Mouse (Mus musculus): Measurements from ENCODE around the gene Cyp4f17. TPM values are rescaled to one million over a fixed set of nuclear protein-coding genes. Genes with fewer than 3 reads are reported as not detected.
"Not testable (repeated sequence)": the region's sequence is repeated elsewhere in the genome, so short reads cannot be mapped to it uniquely, and the experiment has no call there.

Gene Cyp4f17
- polyA plus RNA-seq, 1 experiment from 2014 or later, result 4.8 TPM

DNA sequence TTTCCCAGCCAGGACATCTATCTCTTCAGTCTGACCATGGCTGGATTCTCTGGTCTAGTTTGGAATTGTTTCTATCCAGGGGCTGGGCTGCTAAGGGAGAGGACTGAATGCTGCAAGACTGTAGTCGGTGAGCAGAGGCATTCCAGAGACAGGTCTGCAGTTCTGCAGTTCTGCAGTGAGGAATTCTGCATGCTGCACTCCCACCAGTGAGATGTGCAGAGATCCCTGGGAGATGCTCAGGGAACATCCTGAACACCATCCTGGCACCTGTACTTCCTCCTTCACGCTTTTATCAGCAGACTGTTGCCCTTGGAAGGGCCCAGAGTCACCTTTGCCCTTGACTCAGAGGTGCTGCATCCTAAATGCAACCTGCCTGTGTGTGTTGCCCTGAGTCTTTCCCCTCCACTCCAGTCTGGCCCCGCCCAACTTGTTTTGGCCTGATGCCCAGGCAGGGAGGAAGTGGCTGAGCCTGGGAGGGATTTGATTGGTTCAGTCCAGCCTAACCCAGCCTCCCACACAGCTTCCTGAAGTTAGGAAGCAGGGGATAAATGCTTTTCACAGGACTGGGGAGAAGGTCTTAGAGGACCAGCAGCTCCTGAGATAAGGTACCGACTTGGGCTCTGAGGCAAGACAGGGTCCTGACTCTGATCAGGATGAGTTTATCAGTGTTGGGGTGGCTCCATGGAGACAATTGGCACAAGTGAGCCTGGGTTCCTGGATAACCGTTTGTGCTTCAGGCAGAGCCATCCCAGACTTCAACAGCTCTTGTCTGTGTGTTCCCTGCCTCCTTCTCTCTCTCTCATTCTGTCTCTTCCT lies 30.4 kb downstream of the Cyp4f17 start, which contains the start of gene Cyp4f16:
TSS of gene Cyp4f16 (plus strand) at position 508 of the 816 bp plus-strand sequence.
- not testable (repeated sequence) for H3K9me3 ChIP-seq (ENCODE audit: control insufficient read depth, low read length); H3K27me3 ChIP-seq (ENCODE audit: control insufficient read depth, insufficient read depth, low read length); H3K4me1 ChIP-seq (ENCODE audit: control insufficient read depth, insufficient read depth, low read length); H3K36me3 ChIP-seq (ENCODE audit: control insufficient read depth, insufficient read depth, low read length); H3K27ac ChIP-seq (ENCODE audit: low read depth, low read length)
- ATAC-seq (ENCODE audit: low FRiP score) (peak; percentile 83), DNase-seq (ENCODE audit: low spot score, missing footprints) (peak; percentile 89)
- 10% methylated on average over 5 of the region's 5 CpGs for WGBS
- Histone ChIP-seq H3K9ac (ENCODE audit: low read length) (peak within 1 kb of the TSS; percentile 57), H3K4me3 (ENCODE audit: low read depth, low read length) (peak within 1 kb of the TSS; percentile 20; the same call in 1 of the 2 replicates), H3K4me2 (peak within 1 kb of the TSS; percentile 27)

GRCm38 (mm10) chr17:32536867-32537250 lies 31.0 kb downstream of the Cyp4f17 start:
- DNase-seq (ENCODE audit: low spot score, missing footprints) (no peak), ATAC-seq (ENCODE audit: low FRiP score) (no peak)
- Histone ChIP-seq H3K9me3 (ENCODE audit: control insufficient read depth, low read length) (no peaks in the 10 kb centered on the region), H3K9ac (ENCODE audit: low read length) (peak overlapping the region; percentile 57; the same call in 1 of the 2 replicates), H3K36me3 (ENCODE audit: control insufficient read depth, insufficient read depth, low read length) (no peaks in the 10 kb centered on the region), H3K4me3 (ENCODE audit: low read depth, low read length) (peak overlapping the region; percentile 20; the same call in 1 of the 2 replicates), H3K4me2 (peak overlapping the region; percentile 27), H3K27ac (ENCODE audit: low read depth, low read length) (no peak overlapping the region), H3K27me3 (ENCODE audit: control insufficient read depth, insufficient read depth, low read length) (no peaks in the 10 kb centered on the region), H3K4me1 (ENCODE audit: control insufficient read depth, insufficient read depth, low read length) (no peaks in the 10 kb centered on the region)
- WGBS, result 66% methylated on average over 5 of the region's 5 CpGs

- not testable (repeated sequence) for H3K4me3 ChIP-seq (ENCODE audit: low read depth, low read length); H3K27me3 ChIP-seq (ENCODE audit: control insufficient read depth, insufficient read depth, low read length); H3K36me3 ChIP-seq (ENCODE audit: control insufficient read depth, insufficient read depth, low read length); H3K9ac ChIP-seq (ENCODE audit: low read length); DNase-seq (ENCODE audit: low spot score, missing footprints); H3K4me2 ChIP-seq; H3K9me3 ChIP-seq (ENCODE audit: control insufficient read depth, low read length); ATAC-seq (ENCODE audit: low FRiP score); H3K4me1 ChIP-seq (ENCODE audit: control insufficient read depth, insufficient read depth, low read length); H3K27ac ChIP-seq (ENCODE audit: low read depth, low read length)
- WGBS, result 96% methylated on average over 5 of the region's 5 CpGs
Observed at GRCm38 (mm10) chr17:32544792-32545191, 38.9 kb downstream of the Cyp4f17 start.

GRCm38 (mm10) chr17:32550377-32550776 lies 44.5 kb downstream of the Cyp4f17 start:
- peak overlapping the region; percentile 46; the same call in 1 of the 2 replicates for H3K9ac ChIP-seq (ENCODE audit: low read length)
- not testable (repeated sequence) for H3K9me3 ChIP-seq (ENCODE audit: control insufficient read depth, low read length); H3K36me3 ChIP-seq (ENCODE audit: control insufficient read depth, insufficient read depth, low read length); H3K27me3 ChIP-seq (ENCODE audit: control insufficient read depth, insufficient read depth, low read length); H3K4me1 ChIP-seq (ENCODE audit: control insufficient read depth, insufficient read depth, low read length); H3K27ac ChIP-seq (ENCODE audit: low read depth, low read length); DNase-seq (ENCODE audit: low spot score, missing footprints)
- H3K4me2 ChIP-seq, result peak overlapping the region; percentile 56
- peak overlapping the region; percentile 22 for H3K4me3 ChIP-seq (ENCODE audit: low read depth, low read length)
- WGBS, result 90% methylated on average over 3 of the region's 3 CpGs
- peak; percentile 31; the same call in 1 of the 2 replicates for ATAC-seq (ENCODE audit: low FRiP score)

- DNase-seq (ENCODE audit: low spot score, missing footprints) (peak; percentile 99), ATAC-seq (ENCODE audit: low FRiP score) (peak; percentile 94)
- WGBS, result 11% methylated on average over 20 of the region's 20 CpGs
- peak overlapping the region; percentile 56 for H3K4me2 ChIP-seq
- H3K4me1 ChIP-seq (ENCODE audit: control insufficient read depth, insufficient read depth, low read length), result no peaks in the 10 kb centered on the region
- peak overlapping the region; percentile 46; the same call in 1 of the 2 replicates for H3K9ac ChIP-seq (ENCODE audit: low read length)
- H3K4me3 ChIP-seq (ENCODE audit: low read depth, low read length), result peak overlapping the region; percentile 22
- no peak overlapping the region for H3K27ac ChIP-seq (ENCODE audit: low read depth, low read length)
- H3K36me3 ChIP-seq (ENCODE audit: control insufficient read depth, insufficient read depth, low read length), result no peaks in the 10 kb centered on the region
- no peaks in the 10 kb centered on the region for H3K9me3 ChIP-seq (ENCODE audit: control insufficient read depth, low read length)
- no peaks in the 10 kb centered on the region for H3K27me3 ChIP-seq (ENCODE audit: control insufficient read depth, insufficient read depth, low read length)
Observed at GRCm38 (mm10) chr17:32550900-32551770, 45.3 kb downstream of the Cyp4f17 start.

DNA sequence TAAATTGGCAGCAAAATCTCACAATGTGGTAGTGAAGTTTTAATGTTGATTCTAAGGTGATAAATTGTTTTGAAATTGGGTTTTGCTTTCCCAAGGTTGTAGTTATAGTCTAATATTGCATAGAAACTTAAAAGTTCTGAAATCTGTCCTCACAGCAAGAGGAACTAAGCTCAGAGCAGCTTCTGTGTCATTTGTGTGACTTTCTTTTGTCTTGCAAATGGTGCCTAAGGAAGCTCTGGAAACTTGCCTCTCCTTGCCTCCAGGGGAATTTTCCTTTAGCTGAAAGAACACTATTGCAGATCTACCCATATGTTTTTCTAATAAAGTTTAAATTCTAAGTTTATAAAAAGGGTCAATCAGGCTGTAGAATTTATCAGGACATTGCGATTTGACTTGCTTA lies 47.2 kb downstream of the Cyp4f17 start:
- not testable (repeated sequence) for H3K4me1 ChIP-seq (ENCODE audit: control insufficient read depth, insufficient read depth, low read length); H3K9me3 ChIP-seq (ENCODE audit: control insufficient read depth, low read length); H3K4me3 ChIP-seq (ENCODE audit: low read depth, low read length); H3K27ac ChIP-seq (ENCODE audit: low read depth, low read length); H3K27me3 ChIP-seq (ENCODE audit: control insufficient read depth, insufficient read depth, low read length); H3K4me2 ChIP-seq; ATAC-seq (ENCODE audit: low FRiP score); H3K36me3 ChIP-seq (ENCODE audit: control insufficient read depth, insufficient read depth, low read length); H3K9ac ChIP-seq (ENCODE audit: low read length); DNase-seq (ENCODE audit: low spot score, missing footprints)
- WGBS, result 55% methylated on average over 1 of the region's 1 CpGs

DNA sequence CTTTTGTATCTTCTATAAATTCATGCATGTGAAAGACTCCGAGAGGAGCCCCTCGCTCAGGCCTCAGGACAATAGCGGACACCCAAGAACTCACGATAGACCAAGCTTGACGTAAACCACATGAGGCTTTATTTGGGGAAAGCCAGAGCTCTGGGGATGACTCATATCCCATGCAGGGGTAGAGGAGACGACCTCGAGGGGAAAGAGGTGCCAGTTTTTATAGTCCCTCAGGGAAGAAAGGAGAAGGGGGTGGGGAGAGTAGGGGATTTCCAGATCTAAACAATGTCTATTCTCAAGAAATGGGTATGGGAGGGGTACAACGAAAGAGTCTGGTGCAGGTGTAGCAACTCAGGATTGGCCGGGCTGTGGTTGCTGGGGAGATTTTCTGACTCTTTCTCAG lies 48.5 kb downstream of the Cyp4f17 start:
- not testable (repeated sequence) for H3K27ac ChIP-seq (ENCODE audit: low read depth, low read length); H3K9ac ChIP-seq (ENCODE audit: low read length); H3K27me3 ChIP-seq (ENCODE audit: control insufficient read depth, insufficient read depth, low read length); H3K9me3 ChIP-seq (ENCODE audit: control insufficient read depth, low read length); DNase-seq (ENCODE audit: low spot score, missing footprints); ATAC-seq (ENCODE audit: low FRiP score); H3K4me3 ChIP-seq (ENCODE audit: low read depth, low read length); H3K4me1 ChIP-seq (ENCODE audit: control insufficient read depth, insufficient read depth, low read length); H3K4me2 ChIP-seq; H3K36me3 ChIP-seq (ENCODE audit: control insufficient read depth, insufficient read depth, low read length)
- WGBS, result 79% methylated on average over 9 of the region's 9 CpGs

GRCm38 (mm10) chr17:32563301-32563700 lies 57.5 kb downstream of the Cyp4f17 start:
- H3K9me3 ChIP-seq (ENCODE audit: control insufficient read depth, low read length); H3K27ac ChIP-seq (ENCODE audit: low read depth, low read length); H3K4me3 ChIP-seq (ENCODE audit: low read depth, low read length); H3K9ac ChIP-seq (ENCODE audit: low read length); ATAC-seq (ENCODE audit: low FRiP score); H3K27me3 ChIP-seq (ENCODE audit: control insufficient read depth, insufficient read depth, low read length); H3K4me1 ChIP-seq (ENCODE audit: control insufficient read depth, insufficient read depth, low read length); DNase-seq (ENCODE audit: low spot score, missing footprints); H3K4me2 ChIP-seq; H3K36me3 ChIP-seq (ENCODE audit: control insufficient read depth, insufficient read depth, low read length): not testable (repeated sequence)
- 85% methylated on average over 2 of the region's 2 CpGs for WGBS

DNA sequence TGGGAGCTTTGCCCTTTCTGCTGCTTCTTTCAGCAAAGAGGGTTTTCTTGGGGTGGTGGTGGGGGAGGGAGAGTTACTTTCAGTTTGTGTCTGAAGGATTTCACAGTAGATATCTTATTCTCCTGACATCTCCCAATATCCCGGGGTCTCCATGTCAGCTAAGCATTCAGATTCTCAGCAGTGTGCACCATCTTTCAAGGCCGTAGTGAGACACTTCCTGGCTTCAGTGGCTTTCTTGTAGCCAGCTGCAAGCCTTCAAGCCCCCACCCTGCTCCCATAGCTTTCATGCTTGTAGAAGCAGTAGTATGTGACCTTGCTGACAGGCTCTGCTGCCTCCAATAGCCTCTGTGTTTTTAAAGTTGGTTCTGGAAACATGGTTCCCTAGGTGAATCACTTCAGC lies 67.4 kb downstream of the Cyp4f17 start:
- not testable (repeated sequence) for H3K4me1 ChIP-seq (ENCODE audit: control insufficient read depth, insufficient read depth, low read length); H3K9ac ChIP-seq (ENCODE audit: low read length); H3K4me3 ChIP-seq (ENCODE audit: low read depth, low read length); H3K36me3 ChIP-seq (ENCODE audit: control insufficient read depth, insufficient read depth, low read length); H3K27ac ChIP-seq (ENCODE audit: low read depth, low read length); H3K9me3 ChIP-seq (ENCODE audit: control insufficient read depth, low read length); H3K4me2 ChIP-seq; H3K27me3 ChIP-seq (ENCODE audit: control insufficient read depth, insufficient read depth, low read length); ATAC-seq (ENCODE audit: low FRiP score); DNase-seq (ENCODE audit: low spot score, missing footprints)
- WGBS, result 56% methylated on average over 2 of the region's 2 CpGs
